Mouse (Mus musculus): ENCODE measurements around the gene Cpsf4l. TPM values are rescaled to one million over a fixed set of nuclear protein-coding genes. Genes with fewer than 3 reads are reported as not detected.
A peak's percentile ranks its signal among the peaks of the same experiment; 100 is the strongest.

Cpsf4l gene
- total RNA-seq, 2 experiments from 2014 or later, result 0.30 to 0.38 TPM

DNA sequence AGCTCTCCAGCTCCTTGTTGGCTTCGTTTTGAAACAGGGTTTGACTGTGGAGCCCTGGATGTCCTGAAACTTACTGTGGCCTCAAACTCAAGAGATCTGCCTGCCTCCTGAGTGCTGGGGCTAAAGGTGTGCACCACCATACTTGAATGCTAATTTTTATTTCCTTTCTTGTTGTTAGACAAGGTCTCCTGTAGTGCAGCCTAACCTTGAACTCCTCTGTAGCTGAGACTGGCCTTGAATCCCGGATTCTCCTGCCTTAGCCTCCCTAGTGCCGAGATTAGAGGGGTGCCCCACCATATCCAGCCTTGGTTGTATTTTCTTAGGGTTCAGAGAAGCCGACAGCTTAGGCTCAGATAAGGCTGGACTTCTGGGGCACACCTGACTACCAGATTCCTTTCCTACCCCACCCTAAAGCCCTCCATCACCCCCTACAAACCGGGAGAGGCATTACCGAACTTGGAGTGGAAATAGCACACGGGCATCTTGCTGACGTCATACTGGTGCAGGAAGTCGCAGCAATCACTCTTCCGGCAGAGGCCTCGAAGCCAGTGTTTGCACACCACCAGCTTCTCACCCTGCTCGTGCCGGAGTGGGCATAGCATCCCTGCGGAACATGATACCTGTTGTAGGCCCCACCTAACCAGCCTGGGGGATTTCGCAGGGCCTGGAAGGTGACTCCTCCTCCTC lies 3.7 kb downstream of the Cpsf4l start:
- no peak for DNase-seq (ENCODE audit: low spot score in 2 of 2)

DNA sequence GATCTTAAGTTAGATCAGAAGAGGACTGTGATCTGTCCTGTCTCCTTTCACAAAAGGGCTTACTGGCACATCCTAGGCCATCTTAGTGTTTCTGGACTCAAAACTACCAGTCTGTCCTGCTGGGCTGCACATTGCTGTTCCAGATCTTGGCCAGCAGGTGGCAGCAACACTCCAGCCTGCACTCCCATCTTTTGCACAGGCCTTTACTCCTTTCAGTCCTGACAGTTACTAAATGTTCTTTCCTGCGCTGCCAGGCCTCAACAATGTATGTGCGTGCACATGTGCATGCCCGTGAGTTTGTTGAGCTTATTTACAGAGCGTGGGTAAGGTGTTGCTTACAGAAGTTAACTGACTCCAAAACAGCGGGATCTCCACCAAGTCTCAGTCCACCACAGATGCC lies 6.1 kb downstream of the Cpsf4l start:
- peak; percentile 82 to 83 for DNase-seq (ENCODE audit: low spot score in 2 of 2)

DNA sequence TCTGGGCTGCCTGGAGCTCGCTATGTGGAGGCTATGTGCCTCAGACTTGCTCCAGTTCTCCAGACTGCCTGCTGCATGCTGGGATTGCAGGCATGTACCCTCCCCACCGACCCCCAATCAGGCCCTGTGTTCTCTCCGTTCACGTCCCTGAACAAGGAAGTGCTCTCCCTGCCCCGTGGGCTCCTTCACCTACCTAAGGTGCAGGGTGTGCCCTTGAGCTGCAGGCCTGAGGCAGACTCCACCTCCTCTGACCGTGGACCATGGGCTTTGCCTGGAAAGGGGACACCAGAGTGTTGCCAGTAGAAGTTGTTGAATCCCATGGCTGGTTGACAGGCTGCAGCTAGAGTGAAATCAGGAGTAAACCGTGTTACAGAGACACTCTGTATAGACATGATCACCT lies 10.2 kb downstream of the Cpsf4l start:
- DNase-seq (ENCODE audit: low spot score in 2 of 2), result no peak

DNA sequence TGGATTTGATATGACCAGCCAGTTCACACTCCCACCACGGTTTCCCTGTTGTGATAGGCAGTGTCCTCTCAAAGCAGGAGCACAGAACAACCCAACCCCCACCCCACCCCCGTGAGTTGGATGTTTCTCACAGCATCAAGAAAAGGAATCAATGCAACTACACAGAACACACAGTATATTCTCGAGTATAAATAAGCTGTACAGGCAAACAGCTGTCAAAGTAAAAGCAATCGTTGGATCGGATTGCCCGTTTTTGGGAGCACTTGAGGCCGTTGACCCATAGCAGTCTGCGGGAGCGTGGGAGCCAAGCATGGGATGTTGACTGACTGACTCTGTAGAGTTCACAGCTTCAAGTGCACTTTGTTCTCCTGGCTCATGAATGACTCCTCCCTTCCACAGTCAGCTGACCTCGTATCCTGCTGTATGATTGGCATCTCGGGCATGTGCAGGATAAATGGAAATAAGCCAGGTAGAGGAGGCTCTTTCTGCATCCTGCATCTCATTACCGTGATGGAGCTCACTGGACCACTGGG lies 11.7 kb downstream of the Cpsf4l start:
- no peak for DNase-seq (ENCODE audit: low spot score in 2 of 2)

DNA sequence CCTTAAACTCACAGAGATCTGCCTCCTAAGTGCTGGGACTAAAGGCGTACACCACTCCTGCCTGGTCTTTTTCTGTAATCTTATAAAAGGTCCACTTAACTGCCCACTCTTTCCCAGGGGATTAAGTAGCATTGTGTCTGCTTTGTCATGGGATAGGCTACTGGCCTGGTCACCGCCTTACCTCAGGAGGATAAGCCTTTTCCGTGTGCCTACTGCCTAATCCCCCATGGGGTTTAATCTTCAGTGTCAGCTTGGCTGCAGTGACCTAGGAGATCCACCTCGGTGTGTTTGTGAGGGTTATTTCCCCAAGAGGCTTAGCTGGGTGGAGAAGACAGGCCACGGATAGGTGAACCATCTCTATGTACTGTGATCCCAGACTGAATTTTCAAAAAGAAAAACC lies 12.2 kb downstream of the Cpsf4l start:
- DNase-seq (ENCODE audit: low spot score in 2 of 2), result no peak

DNA sequence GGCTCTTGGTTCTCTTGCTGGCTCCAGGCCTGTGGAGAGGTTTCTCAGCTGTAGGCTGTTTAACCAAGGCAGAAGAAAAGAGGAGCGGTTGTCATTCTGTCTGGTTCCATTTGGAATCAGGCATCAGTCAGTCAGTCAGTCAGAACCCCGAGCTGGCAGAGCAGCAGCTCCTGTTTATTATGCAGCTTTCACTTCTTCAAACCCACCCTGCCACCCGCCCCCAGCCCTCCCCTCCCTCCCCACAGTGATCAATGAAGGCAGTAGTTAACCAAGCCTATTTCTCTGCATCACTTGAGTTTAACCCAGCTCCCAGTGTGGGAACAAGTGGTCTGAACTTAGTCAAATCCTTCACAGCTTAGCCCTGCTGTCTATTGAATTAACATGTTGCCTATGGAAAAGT lies 18.0 kb downstream of the Cpsf4l start:
- no peak for DNase-seq (ENCODE audit: low spot score in 2 of 2)

DNA sequence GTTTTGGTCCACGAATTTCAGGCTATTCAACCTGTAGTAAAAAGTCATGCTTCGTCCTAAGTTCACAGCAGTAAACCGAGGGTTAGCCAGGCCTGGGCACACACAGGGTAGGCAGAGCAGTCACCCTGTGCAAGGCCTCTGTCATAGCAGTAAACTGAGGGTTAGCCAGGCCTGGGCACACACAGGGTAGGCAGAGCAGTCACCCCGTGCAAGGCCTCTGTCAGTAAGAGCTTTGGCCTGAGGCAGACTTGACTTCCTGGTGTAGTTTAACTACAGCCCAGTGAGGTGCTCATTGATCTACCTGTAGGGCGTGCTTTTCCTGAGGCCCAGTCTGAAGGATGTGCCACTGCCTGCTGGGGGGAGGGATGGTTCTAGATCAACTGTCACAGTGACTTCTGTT lies 18.5 kb downstream of the Cpsf4l start:
- peak in 1 of 2 experiments; percentile 19 for DNase-seq (ENCODE audit: low spot score in 2 of 2)

DNA sequence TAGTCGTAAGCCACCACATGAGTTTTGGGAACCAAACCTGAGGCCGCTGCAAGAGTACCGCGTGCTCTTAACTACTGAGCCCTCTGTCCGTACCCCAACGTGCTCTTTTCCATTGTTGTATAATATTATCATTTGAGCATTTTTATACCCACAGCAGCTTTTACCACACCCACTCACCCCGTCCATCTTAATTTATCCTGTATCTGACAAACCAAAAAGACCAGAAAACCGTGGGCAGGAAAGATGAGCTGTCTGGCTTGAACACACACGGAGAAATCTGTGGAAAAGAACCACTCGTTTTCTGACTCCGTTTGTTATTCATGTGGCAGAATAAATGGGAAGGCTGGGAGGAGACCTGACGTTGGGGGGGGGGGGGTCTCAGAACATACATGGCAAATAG lies 19.3 kb downstream of the Cpsf4l start:
- DNase-seq (ENCODE audit: low spot score in 2 of 2), result no peak

DNA sequence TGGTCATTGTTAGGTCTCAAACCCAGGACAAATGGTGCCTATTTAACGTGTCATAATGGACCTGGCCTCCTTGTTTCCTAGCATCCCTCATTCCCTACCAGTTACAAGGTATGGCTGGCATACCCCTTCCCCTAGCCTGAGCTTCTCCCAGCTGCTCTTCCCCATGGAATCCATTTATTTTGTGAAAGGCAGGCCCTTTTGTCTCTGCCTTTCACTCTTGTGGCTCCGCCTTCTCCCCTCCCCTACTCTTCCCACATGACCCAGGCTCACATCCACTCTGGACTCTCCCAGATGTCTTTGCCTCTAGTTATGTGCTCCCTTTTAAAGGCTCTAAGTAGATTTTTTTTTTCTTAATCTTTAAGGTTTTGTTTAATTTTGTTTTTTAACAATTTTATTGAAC lies 22.8 kb downstream of the Cpsf4l start:
- no peak for DNase-seq (ENCODE audit: low spot score in 2 of 2)

DNA sequence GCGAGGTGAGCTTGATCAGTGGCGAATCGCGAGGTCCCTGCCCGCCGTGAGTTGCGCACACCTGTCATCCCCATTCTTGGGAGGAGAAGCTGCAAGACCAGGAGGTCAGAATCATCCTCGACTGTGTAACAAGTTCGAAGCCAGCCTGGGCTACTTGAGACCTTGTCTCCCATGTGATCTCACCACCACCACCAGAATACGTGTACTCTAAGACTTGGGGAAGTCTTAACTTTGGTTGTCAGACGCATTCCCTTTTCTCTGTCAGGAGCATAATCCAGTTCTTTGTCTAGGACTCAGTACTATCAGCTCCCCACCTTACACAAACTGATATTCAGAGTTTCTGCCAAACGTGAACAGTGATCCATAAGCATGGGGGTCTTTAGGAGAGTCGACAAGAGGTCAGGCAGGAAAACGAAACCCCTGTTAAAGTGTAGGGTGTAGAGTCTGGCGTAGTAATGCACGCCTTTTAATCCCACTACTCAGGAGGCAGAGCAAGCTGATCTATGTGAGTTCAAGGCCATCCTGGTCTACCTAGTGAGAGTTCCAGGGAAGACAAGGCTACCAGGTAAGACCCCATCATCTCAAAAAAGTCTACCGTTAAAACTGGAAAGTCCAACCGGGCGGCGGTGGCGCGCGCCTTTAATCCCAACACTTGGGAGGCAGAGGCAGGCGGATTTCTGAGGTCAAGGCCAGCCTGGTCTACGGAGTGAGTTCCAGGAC lies 24.9 kb downstream of the Cpsf4l start:
- DNase-seq (ENCODE audit: low spot score in 2 of 2), result no peak

DNA sequence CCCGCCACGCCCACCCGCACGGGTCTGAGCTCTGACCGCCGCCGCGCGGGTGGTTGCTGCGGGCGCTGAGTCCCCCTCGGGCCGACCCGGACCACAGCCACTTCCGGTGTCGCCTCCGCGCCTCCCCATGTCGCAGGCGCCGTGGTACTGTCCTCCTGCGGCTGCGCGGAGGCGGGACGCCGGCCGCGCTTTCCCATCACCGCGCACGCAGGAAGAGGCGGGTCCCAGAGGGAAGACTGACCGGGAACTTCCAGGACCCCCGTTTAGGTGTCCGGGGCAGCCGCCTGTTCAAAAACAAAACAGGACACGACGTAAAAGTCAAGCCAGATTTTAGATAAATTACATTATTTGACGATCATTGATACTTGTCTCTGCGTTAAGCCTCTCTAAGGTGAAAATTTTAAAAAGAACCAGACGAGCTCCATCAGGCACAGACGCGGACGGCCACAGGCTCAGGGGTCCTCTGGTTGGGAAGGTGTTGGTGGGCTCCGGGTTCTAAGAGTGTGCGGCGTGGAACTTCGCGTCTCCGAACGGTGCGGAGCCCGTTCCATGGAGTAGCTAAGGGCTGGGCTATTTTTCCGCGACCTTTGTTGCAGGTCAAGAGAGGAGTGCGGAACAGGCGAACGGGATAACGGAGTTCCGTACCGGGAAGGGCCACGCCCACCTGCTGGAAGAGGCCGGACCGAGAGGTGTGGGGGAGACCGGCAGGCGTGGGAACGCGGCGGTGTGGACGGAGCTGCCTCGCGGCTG lies 25.7 kb downstream of the Cpsf4l start, which contains the start of the genes Fam104a and D11Wsu47e:
TSS of gene Fam104a (minus strand) at position 199 of the 750 bp plus-strand sequence.
TSS of gene D11Wsu47e (plus strand) at position 456 of the 750 bp plus-strand sequence.
- DNase-seq (ENCODE audit: low spot score in 2 of 2), result peak; percentile 91 to 96

DNA sequence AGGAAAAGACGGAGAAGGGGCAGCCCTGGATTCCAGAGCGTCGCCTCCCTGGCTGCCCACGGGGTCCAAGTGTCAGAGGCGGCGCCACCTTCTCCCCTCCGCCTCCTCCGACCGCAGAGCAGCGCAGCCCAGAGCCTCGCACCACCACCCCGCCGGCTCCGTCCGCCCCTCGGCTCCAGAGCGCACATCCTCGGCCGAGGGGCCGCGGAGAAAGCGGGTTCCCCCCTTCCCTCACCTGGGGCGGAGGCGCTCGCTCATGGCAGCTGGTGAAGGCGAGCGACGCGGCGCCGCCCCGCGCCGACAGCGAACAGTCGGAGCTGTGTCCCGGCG lies 26.2 kb downstream of the Cpsf4l start:
- DNase-seq (ENCODE audit: low spot score in 2 of 2), result no peak

DNA sequence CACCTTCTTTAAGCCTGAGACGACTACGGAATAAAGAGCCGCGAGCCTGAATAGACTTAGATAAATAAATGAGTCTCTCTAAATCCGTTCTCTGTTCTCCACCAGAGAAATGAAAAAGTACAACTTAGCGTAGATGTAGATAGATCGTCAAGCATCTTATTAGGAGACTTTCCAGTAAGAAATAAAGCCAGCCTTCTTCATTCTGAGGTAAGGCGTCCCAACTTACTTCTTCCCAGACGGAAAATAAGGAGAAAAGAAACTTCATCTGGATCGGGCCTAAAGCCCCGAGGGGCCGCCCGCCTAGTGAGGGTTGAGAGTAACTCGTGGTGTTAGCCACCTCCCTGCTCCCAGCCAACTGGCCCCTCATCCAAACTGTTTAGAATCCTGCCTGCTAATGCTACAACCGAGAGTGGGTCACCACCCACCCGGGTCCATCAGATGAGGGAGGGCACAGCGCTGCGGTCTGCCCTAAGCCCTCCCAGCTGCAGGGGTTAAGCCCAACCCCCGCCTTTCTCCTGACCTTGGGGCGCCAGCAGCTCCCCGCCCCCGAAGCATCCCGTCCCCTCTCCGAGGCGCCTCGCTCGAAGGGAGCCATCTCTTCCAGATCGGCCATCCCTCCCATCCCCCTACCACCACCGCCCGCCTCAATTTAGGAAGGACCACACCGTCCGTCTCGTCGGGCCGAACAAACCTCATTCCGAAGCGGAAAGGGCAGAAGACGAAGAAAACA lies 26.8 kb downstream of the Cpsf4l start:
- DNase-seq (ENCODE audit: low spot score in 2 of 2), result peak; percentile 59 to 61

DNA sequence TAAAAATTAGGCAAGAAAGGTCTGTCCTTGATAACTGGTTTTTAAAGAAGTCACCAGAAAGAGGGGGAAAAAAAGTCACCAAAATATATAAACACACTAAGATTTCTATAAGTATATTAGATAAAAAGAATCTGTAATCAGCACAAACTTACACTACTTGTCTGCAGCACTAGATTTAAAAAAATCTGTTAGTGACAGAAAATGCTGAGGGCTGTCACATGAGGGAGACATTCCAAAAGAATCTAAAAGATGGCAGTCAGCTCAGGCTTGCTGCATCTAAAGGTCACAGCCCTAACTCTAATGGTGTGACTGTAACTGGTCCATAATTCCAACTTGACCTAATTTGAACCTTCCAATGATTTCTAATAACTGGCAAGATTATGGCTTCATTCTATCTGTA lies 27.8 kb downstream of the Cpsf4l start:
- DNase-seq (ENCODE audit: low spot score in 2 of 2), result no peak

DNA sequence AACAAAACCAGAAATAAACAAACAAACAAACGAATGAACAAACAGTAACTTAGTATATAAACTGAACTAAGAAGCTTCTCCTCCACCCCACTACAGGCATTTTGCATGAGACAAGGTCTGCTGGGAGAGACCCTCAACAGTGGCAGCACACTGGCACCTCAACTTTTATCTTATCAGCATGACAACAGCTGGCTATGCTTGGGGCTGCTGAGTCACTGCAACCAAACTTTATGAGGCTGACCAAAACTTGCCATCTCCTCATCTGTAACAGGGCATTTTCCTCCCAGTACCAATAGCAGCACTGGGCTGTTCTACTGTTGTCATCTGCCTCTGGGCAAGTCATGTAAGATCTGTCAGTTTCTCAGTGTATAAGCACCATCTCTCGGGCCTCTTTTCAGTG lies 28.9 kb downstream of the Cpsf4l start:
- no peak for DNase-seq (ENCODE audit: low spot score in 2 of 2)

DNA sequence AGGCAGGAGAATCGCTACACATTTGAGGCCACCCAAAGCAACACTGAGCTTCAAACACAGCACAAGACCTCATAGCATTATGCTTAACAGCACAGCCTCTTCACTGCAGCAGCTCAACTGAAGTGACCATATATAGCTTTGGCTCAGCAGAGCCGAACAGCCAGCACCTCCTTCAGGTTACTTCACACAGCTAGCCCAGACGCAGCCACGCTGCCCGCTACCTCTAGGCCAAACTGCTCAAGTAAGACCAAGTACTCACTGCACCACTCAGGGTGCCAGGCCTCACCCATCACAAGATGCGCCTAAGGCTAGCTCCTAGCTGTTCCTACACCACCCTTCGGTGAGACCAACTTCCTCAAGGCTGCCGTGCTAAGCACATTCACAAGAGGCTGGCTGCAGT lies 31.4 kb downstream of the Cpsf4l start:
- DNase-seq (ENCODE audit: low spot score in 2 of 2), result no peak

DNA sequence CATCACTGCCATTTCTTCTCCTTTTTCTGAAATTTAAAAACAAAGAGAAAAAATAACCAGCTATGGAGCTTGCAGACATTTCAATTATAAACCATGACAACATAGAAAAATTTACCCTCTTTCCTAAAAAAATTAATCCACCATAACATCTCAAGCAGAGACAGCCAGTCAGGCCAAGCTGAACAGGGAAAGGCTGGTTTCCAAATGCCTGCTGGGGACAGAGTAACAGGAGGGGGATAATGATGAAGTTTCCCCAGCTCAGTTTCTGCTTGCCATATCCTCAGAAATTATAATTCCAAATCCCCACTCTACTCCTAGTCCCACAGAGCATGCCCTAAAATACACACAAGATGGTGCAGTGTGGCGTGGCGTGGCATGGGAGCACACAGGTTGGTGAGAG lies 32.4 kb downstream of the Cpsf4l start:
- DNase-seq (ENCODE audit: low spot score in 2 of 2), result no peak

DNA sequence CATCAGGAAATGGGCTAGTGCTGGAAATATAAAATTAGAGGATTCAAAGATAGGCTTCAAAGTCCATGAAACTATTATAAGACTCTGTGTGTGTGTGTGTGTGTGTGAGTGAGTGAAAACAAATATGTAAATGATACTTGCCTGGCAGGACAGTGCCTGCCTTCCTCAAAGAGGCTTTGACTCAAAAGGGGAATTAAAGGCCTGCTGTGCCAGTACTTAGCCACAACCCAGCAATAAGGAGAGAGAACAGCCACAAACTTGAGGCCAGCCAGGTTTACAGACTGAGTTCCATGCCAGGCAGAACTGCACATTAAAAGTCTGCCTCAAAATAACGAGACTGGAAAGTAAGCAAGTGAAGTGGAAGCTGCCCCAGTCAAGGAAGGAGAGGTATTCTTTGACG lies 33.0 kb downstream of the Cpsf4l start:
- DNase-seq (ENCODE audit: low spot score in 2 of 2), result no peak

DNA sequence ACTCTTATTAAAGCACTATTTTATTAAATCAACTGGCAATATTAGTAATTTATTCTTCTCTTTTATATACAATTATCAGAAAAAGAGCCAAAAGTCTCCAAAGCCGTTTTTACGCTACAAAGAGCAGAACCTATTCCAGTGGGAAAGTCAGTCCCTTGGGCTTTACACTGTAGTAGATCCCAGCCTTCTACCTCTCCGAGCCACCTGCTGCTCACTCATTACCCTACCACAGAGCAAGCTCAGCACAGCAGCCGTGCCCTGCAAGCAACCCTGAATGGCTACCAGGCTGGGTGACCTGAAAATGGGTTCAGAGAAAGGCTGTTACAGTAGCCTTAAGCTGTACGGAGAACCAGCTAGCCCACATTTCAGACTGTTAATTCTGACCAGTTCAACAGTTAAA lies 35.2 kb downstream of the Cpsf4l start:
- peak in 1 of 2 experiments; percentile 16 for DNase-seq (ENCODE audit: low spot score in 2 of 2)

DNA sequence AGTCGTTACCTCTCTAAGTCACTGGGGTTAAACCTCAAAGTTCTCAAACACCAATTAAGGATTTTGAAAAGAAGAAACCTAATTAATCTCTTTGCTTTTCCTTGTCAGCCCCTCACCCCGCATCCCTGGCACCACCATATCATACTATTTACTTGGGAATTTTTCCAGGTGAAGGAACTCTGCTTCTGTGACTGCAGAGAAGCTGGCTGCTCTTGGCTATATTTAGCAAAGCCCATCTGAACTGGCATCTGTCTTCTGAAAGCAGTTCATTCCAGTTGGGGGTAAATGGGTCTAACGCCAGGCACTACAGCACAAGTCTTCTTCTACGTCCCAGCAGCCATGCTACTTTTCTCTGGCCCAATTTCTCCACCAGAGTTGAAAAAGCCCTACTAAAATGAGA lies 36.2 kb downstream of the Cpsf4l start:
- DNase-seq (ENCODE audit: low spot score in 2 of 2), result no peak

DNA sequence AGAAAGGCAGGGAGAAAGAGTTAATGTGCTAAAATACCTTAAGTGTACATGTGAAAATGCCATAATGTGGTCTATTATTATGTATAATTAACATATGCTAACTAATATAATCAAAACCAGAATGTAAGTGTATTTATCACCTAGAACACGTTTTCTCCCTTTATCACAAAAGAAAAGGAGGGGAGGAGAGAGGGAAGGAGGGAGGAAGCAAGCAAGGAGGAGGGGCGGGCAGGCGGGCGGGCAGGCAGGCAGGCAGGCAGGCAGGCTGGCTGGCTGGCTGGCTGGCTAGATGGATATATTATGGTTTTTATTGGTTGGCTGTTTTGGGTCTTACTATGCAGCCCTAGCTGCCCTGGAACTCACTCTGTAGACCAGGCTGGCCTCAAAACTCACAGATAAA lies 40.1 kb downstream of the Cpsf4l start:
- no peak for DNase-seq (ENCODE audit: low spot score in 2 of 2)

Data from adrenal gland, adult 18-20 months (tissue).